Mouse (Mus musculus): ENCODE measurements around the gene Trim46.

- TF ChIP-seq CTCF (conservative IDR thresholded peaks at IDR 0.05; ENCODE audit: low read length) (no peak), NANOG (IDR thresholded peaks at IDR 0.05; ENCODE audit: borderline replicate concordance, low read length) (no peak), POU5F1 (IDR thresholded peaks at IDR 0.05; ENCODE audit: borderline replicate concordance, low read length) (no peak)
These were observed 34.0 kb upstream of the Trim46 start for GRCm38 (mm10) chr3:89280050-89280605.

All from E14TG2a.4 (cell line).